Mouse (Mus musculus) erythroblast, embryonic 14.5 days (primary cell): ENCODE measurements around the gene Map1lc3a.

Source experiments
- GATA1 ChIP-seq: IDR thresholded peaks from 2 replicates; pipeline ENCODE4 v1.6.1; 2012; ENCODE audit warnings: low read length, inconsistent platforms, mixed read lengths
- TAL1 ChIP-seq: IDR thresholded peaks from 3 replicates; pipeline ENCODE4 v1.6.1; 2012; ENCODE audit warnings: low read length, inconsistent platforms, mixed read lengths

DNA sequence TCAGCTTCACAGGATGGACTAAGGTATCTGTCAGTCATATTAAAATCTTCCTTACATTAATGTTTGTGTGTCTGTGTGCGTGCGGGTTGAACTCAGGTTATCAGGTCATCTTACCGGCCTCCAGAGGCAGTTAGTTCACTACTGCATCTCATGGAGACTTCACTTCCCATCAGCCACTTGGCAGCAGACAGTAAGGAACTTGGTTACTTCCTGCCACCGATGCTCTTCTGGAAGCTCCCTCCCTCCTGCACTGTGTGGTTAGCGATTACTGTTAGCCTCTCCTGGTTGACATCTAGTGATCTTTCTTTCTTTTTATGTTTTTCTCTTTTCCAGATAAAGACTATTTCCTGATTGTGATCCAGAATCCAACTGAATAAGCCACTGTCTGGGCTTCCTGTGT, 26.5 kb upstream of the Map1lc3a start:
- no peak for TF ChIP-seq GATA1
- no peak for TF ChIP-seq TAL1
